Mouse (Mus musculus) embryo, embryonic 11 days (tissue): ENCODE measurements around the gene Crebbp.
"Not testable (repeated sequence)": the region's sequence is repeated elsewhere in the genome, so short reads cannot be mapped to it uniquely, and the experiment has no call there.

Experiments used
- DNase-seq: peaks from one replicate; pipeline ENCODE4 v3.0.0-alpha.2; 2015

The Crebbp gene

GRCm38 (mm10) chr16:4138541-4138940, 75.3 kb downstream of the Crebbp start:
- DNase-seq: no peak

- DNase-seq: no peak
These were observed 80.0 kb downstream of the Crebbp start for GRCm38 (mm10) chr16:4133754-4134153.

GRCm38 (mm10) chr16:4128894-4129293, 84.9 kb downstream of the Crebbp start:
- no peak for DNase-seq

GRCm38 (mm10) chr16:4117072-4117471, 96.7 kb downstream of the Crebbp start:
- DNase-seq: no peak

- DNase-seq: no peak
These were observed 113.4 kb downstream of the Crebbp start for GRCm38 (mm10) chr16:4100374-4100773.

GRCm38 (mm10) chr16:4097521-4097920, 116.3 kb downstream of the Crebbp start:
- DNase-seq: no peak

- DNase-seq: no peak
These were observed 116.9 kb downstream of the Crebbp start for GRCm38 (mm10) chr16:4096898-4097297.

GRCm38 (mm10) chr16:4096141-4096540, 117.7 kb downstream of the Crebbp start:
- no peak for DNase-seq

GRCm38 (mm10) chr16:4087214-4087913, 126.4 kb downstream of the Crebbp start:
- DNase-seq: no peak

GRCm38 (mm10) chr16:4085851-4086387, 127.9 kb downstream of the Crebbp start:
- no peak for DNase-seq

GRCm38 (mm10) chr16:4085051-4085450, 128.7 kb downstream of the Crebbp start:
- no peak for DNase-seq

GRCm38 (mm10) chr16:4080419-4080818, 133.4 kb downstream of the Crebbp start:
- DNase-seq: not testable (repeated sequence)

- no peak for DNase-seq
These were observed 134.1 kb downstream of the Crebbp start for GRCm38 (mm10) chr16:4079656-4080055.

GRCm38 (mm10) chr16:4078302-4078701, 135.5 kb downstream of the Crebbp start:
- DNase-seq: peak; percentile 10

- DNase-seq: peak; percentile 90
These were observed 136.3 kb downstream of the Crebbp start, which contains the start of gene Trap1 for GRCm38 (mm10) chr16:4077384-4078061. TSS of gene Trap1 (minus strand) at chr16:4077827.

GRCm38 (mm10) chr16:4074836-4075235, 139.0 kb downstream of the Crebbp start:
- no peak for DNase-seq

- DNase-seq: peak; percentile 28
These were observed 139.5 kb downstream of the Crebbp start for GRCm38 (mm10) chr16:4074297-4074696.

- peak; percentile 44 for DNase-seq
These were observed 145.2 kb downstream of the Crebbp start for GRCm38 (mm10) chr16:4068588-4068987.

- DNase-seq: no peak
These were observed 148.9 kb downstream of the Crebbp start for GRCm38 (mm10) chr16:4064945-4065344.

- no peak for DNase-seq
These were observed 160.0 kb downstream of the Crebbp start for GRCm38 (mm10) chr16:4053811-4054210.

GRCm38 (mm10) chr16:4052601-4053000, 161.2 kb downstream of the Crebbp start:
- DNase-seq: no peak

GRCm38 (mm10) chr16:4045524-4045923, 168.3 kb downstream of the Crebbp start:
- DNase-seq: no peak

GRCm38 (mm10) chr16:4044093-4044492, 169.7 kb downstream of the Crebbp start:
- DNase-seq: no peak

- DNase-seq: no peak
These were observed 172.2 kb downstream of the Crebbp start for GRCm38 (mm10) chr16:4041646-4042045.
